Mouse (Mus musculus) lung, embryonic 16.5 days (tissue): Measurements from ENCODE around the gene Nr1i2. TPM values are rescaled to one million over a fixed set of nuclear protein-coding genes. Genes with fewer than 3 reads are reported as not detected.
"Not testable (repeated sequence)": the region's sequence is repeated elsewhere in the genome, so short reads cannot be mapped to it uniquely, and the experiment has no call there.

Experiments used
- ATAC-seq: fragments of 200-750 bp; cut with Nextera tagmentation; 2 replicates; pipeline ENCODE4 v1.8.0; 2017; ENCODE audit warnings: low read depth, mild to moderate bottlenecking, moderate library complexity
- H3K27ac ChIP-seq: fragments of 300-500 bp; sonication (generic); 2 replicates; pipeline ENCODE4 v1.5.1; 2014; ENCODE audit warnings: mild to moderate bottlenecking, control low read depth, low read length
- H3K27me3 ChIP-seq: fragments of 300-500 bp; sonication (generic); 2 replicates; pipeline ENCODE4 v1.6.1; 2014; ENCODE audit warnings: low read depth, low read length, mixed read lengths; ENCODE audit not compliant: control insufficient read depth, insufficient read depth
- H3K36me3 ChIP-seq: fragments of 300-500 bp; sonication (generic); 2 replicates; pipeline ENCODE4 v1.6.1; 2014; ENCODE audit warnings: low read length; ENCODE audit not compliant: control insufficient read depth, insufficient read depth
- H3K4me1 ChIP-seq: fragments of 300-500 bp; sonication (generic); replicated peaks from 2 replicates; pipeline ENCODE4 v1.6.1; 2014; ENCODE audit warnings: low read length, mixed read lengths; ENCODE audit not compliant: control insufficient read depth, insufficient read depth
- H3K4me2 ChIP-seq: fragments of 300-500 bp; sonication (generic); 2 replicates; pipeline ENCODE4 v1.6.1; 2014; ENCODE audit warnings: low read depth, low read length, control low read depth
- H3K4me3 ChIP-seq: fragments of 300-500 bp; sonication (generic); 2 replicates; pipeline ENCODE4 v1.5.1; 2014; ENCODE audit warnings: mild to moderate bottlenecking, low read length, control low read depth
- H3K9ac ChIP-seq: fragments of 300-500 bp; sonication (generic); 2 replicates; pipeline ENCODE4 v1.6.1; 2014; ENCODE audit warnings: low read length, control low read depth
- H3K9me3 ChIP-seq: fragments of 300-500 bp; sonication (generic); 2 replicates; pipeline ENCODE4 v1.6.1; 2016; ENCODE audit warnings: low read length; ENCODE audit not compliant: control insufficient read depth
- WGBS: fragments of 180-500 bp; shearing (Covaris S2); extraction: QIAGEN DNeasy Blood & Tissue Kit; methylation state at CpG from one replicate; pipeline ENCODE4 v1.1.7; 2014; 5-methylcytosine and 5-hydroxymethylcytosine counted together
- polyA plus RNA-seq: library from polyadenylated mRNA; unstranded; fragments of >200 nt; fragmentation: Nextera tagmentation; extraction: Ambion mirVana; gene quantifications from 2 replicates; pipeline ENCODE4 v1.2.1, GENCODE M21; 2015

Gene Nr1i2
- polyA plus RNA-seq: 0.19 TPM in 1 of 2 replicates, not detected in the other

DNA sequence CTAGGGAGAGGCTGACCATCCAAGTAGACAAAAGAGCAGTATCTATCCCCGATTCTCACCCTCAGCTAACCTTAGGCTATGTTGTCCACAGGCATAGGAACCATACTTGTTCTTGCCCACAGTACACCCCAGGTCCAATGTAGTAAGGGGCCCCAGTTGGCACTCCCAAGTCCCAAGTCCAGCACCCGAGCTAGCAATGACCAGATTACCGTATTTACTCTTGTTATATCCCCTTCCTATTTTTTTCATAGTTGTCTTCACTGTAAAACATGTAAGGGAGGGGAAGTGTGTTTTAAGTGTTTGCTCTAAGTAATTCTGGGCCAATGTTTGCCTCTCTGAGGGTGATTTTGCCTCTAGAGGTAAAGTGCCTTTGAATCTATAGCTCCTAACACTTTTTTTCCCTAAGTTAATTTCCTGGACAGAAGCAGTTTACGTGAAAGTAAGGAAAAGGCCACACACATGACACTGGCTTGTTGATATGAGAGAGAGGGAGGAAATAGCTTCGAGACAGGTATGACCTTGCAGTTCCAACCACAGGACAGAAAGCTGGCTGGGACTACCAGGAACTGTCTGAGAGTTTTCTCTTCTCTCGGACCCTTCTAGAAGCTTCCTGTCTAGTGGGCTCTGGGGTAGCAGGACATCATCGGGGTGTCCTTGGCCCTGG lies at the start of gene Nr1i2:
Gene Nr1i2 (minus strand): TSS at position 140 of the 664 bp plus-strand sequence.
- Histone ChIP-seq H3K27ac (no peak within 1 kb of the TSS), H3K4me3 (no peak within 1 kb of the TSS), H3K4me2 (peak within 1 kb of the TSS; percentile 14), H3K9me3 (no peaks in the 10 kb centered on the region), H3K27me3 (no peaks in the 10 kb centered on the region), H3K9ac (no peak within 1 kb of the TSS), H3K36me3 (no peaks in the 10 kb centered on the region), H3K4me1 (peaks cover 7% of the 10 kb centered on the region; the same call in 1 of the 2 replicates)
- 42% methylated on average over 7 of the region's 7 CpGs for WGBS
- no peak for ATAC-seq

DNA sequence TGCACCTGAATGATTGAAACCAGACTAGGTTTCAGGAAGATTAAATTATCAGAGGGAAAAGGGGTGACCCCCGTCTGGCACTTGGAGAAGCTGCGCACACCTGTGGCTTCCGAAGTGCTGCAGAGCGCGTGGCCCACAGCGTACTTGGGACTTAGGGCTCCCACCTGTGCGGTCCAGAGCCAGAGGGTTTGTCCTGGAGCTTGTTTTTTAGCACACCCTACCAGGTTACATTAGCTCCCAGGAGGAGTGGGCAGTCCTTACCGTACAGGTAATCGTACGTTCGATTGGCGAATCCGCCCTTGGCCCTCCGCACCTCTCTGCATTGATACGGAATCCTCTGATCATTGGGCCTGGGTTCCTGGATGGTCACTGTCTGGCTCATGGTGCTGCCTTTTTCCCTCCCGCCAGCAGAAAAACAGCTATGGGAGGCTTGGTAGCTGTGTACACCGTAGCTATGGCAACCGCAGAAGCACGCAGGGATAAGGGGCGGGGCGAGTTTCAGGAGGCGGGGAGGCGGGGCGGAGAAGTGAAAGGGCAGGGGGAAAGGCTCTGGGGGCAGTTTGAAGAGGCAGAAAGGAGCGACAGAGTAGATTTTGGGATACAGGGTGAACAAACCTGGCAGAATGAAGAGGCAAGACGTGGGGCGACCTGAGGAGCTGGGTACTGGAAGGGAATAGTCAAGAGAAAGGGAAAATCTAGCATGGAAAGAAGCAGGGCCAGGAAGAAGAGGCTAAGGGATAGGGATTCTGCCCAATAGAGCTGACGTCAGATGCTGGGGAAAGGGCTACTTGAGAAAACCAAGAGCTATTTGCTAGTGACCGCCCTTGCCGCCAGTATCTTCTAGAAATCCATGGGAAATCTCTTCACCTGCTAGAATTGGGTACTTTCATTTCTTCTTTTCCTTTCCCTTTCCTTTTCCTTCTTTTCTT lies 47.0 kb upstream of the Nr1i2 start, which contains the start of gene Maats1:
Gene Maats1 (minus strand): TSS at position 748 of the 929 bp plus-strand sequence.
- 8% methylated on average over 30 of the region's 30 CpGs for WGBS
- Histone ChIP-seq H3K4me2 (peak within 1 kb of the TSS; percentile 54), H3K36me3 (no peaks in the 10 kb centered on the region), H3K27me3 (no peaks in the 10 kb centered on the region), H3K9ac (peak within 1 kb of the TSS; percentile 41), H3K27ac (no peak within 1 kb of the TSS), H3K4me1 (no peaks in the 10 kb centered on the region), H3K4me3 (peak within 1 kb of the TSS; percentile 37), H3K9me3 (no peaks in the 10 kb centered on the region)
- ATAC-seq: peak; percentile 89

DNA sequence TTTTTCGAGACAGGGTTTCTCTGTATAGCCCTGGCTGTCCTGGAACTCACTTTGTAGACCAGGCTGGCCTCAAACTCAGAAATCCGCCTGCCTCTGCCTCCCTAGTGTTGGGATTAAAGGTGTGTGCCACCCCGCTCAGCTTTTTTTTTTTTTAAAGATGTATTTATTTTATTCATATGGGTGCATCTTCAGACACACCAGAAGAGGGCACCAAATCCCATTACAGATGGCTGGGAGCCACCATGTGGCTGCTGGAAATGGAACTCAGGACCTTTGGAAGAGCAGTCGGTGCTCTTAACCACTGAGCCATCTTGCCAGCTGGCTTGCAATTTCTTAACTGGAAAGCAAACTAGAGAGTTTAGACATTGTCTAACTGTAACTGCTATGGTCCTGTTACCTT lies 43.5 kb upstream of the Nr1i2 start:
- not testable (repeated sequence) for H3K9me3 ChIP-seq, H3K9ac ChIP-seq, H3K4me3 ChIP-seq, H3K4me1 ChIP-seq, H3K27ac ChIP-seq, ATAC-seq, H3K36me3 ChIP-seq, H3K27me3 ChIP-seq, H3K4me2 ChIP-seq
- WGBS: 82% methylated on average over 4 of the region's 4 CpGs

DNA sequence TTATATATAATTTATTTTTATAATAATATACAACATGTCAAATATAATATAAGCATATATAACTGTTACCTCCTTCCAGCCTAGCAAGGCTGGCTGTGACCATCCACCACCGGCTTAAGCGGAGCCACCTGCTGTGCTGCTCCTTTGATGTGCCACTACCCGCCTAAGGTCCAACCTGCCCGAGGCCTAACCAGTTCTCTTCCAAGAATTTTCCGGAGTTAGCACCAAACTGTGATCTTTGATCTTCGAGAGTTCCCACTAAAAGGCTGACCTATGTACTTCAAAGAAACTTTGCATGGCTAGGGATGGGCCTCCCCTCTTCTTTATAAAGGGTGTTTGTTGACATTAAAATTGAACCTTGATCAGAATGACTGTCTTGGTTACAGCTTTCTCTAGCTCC lies 39.8 kb upstream of the Nr1i2 start:
- no peak for ATAC-seq
- no peaks in the 10 kb centered on the region for H3K27me3 ChIP-seq
- no peaks in the 10 kb centered on the region for H3K4me1 ChIP-seq
- no peak overlapping the region for H3K9ac ChIP-seq
- no peaks in the 10 kb centered on the region for H3K36me3 ChIP-seq
- no peak overlapping the region for H3K4me2 ChIP-seq
- WGBS: 38% methylated on average over 6 of the region's 6 CpGs
- H3K27ac ChIP-seq: no peak overlapping the region
- H3K4me3 ChIP-seq: no peak overlapping the region
- no peaks in the 10 kb centered on the region for H3K9me3 ChIP-seq

GRCm38 (mm10) chr16:38329340-38329739 lies 34.7 kb upstream of the Nr1i2 start:
- Histone ChIP-seq H3K4me3 (no peak overlapping the region), H3K9me3 (no peaks in the 10 kb centered on the region), H3K4me2 (no peak overlapping the region), H3K4me1 (no peaks in the 10 kb centered on the region), H3K27me3 (no peaks in the 10 kb centered on the region), H3K27ac (no peak overlapping the region), H3K9ac (no peak overlapping the region), H3K36me3 (no peaks in the 10 kb centered on the region)
- ATAC-seq: no peak
- WGBS: 83% methylated on average over 3 of the region's 3 CpGs

GRCm38 (mm10) chr16:38326778-38327397 lies 32.3 kb upstream of the Nr1i2 start:
- Histone ChIP-seq H3K9me3 (no peaks in the 10 kb centered on the region), H3K4me3 (no peak overlapping the region), H3K9ac (no peak overlapping the region), H3K4me2 (no peak overlapping the region), H3K27ac (no peak overlapping the region), H3K4me1 (no peaks in the 10 kb centered on the region), H3K36me3 (no peaks in the 10 kb centered on the region), H3K27me3 (no peaks in the 10 kb centered on the region)
- WGBS: 83% methylated on average over 11 of the region's 11 CpGs
- no peak for ATAC-seq

- H3K36me3 ChIP-seq: no peaks in the 10 kb centered on the region
- WGBS: 86% methylated on average over 15 of the region's 15 CpGs
- ATAC-seq: no peak
- H3K27me3 ChIP-seq: no peaks in the 10 kb centered on the region
- no peak overlapping the region for H3K4me2 ChIP-seq
- no peak overlapping the region for H3K4me3 ChIP-seq
- H3K4me1 ChIP-seq: no peaks in the 10 kb centered on the region
- H3K9ac ChIP-seq: no peak overlapping the region
- H3K9me3 ChIP-seq: no peaks in the 10 kb centered on the region
- H3K27ac ChIP-seq: no peak overlapping the region
Measured at GRCm38 (mm10) chr16:38324311-38324710, 29.7 kb upstream of the Nr1i2 start.

DNA sequence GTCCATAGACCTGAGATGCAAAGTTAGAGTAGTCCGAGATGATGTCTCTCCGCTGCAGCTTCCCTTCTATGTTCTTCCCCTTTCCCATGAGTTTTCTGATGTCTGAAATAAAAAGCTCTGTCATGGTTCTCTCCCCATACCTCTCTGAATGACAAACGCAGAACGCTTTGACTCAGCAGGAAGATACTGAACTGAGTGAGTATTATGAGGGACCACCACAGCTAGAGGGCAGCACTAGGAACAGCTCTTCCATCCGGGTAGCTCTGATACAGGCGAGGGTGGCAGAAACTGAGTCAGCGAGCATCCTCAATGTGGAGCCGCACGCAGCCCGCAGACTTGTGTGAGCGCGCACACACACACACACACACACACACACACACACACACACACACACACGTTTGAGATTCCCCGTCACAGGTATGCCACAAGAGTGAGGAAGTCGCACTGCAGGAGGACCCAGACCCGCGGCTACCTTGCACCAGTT lies 26.9 kb upstream of the Nr1i2 start:
- ATAC-seq: no peak
- Histone ChIP-seq H3K9ac (no peak overlapping the region), H3K9me3 (no peaks in the 10 kb centered on the region), H3K4me1 (no peaks in the 10 kb centered on the region), H3K4me3 (no peak overlapping the region), H3K27me3 (no peaks in the 10 kb centered on the region), H3K36me3 (no peaks in the 10 kb centered on the region), H3K27ac (no peak overlapping the region), H3K4me2 (peak overlapping the region; percentile 35; the same call in 1 of the 2 replicates)
- 25% methylated on average over 17 of the region's 17 CpGs for WGBS

DNA sequence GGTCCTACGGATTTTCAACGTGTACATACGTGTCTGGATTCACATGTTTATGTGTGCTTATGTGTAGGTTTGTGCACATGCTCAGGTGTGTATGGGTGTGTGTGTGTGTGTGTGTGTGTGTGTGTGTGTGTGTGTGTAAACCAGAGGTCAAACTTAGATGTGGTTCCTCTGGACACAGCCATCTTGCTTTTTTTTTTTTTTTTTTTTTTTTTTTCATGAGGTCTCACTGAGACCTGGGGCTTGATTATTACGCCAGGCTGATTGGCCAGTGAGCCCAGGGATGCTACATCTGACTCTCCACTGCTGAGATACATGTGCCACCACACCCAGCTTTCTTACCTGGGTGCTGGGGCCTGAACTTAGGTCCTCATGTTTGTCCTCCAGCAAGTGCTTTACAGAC lies 24.5 kb upstream of the Nr1i2 start:
- Histone ChIP-seq H3K9ac (no peak overlapping the region), H3K9me3 (no peaks in the 10 kb centered on the region), H3K4me3 (no peak overlapping the region), H3K36me3 (no peaks in the 10 kb centered on the region), H3K4me1 (no peaks in the 10 kb centered on the region), H3K4me2 (no peak overlapping the region), H3K27ac (no peak overlapping the region), H3K27me3 (no peaks in the 10 kb centered on the region)
- no peak for ATAC-seq
- 86% methylated on average over 4 of the region's 4 CpGs for WGBS
